Mouse (Mus musculus) forebrain, postnatal 0 days (tissue): ENCODE results near the gene Ap2m1. TPM values are rescaled to one million over a fixed set of nuclear protein-coding genes. Genes with fewer than 3 reads are reported as not detected.
A peak's percentile ranks its signal among the peaks of the same experiment; 100 is the strongest.

Experiments
- ATAC-seq: fragments of 200-750 bp; cut with Nextera tagmentation; 2 replicates; pipeline ENCODE4 v1.8.0; 2017; ENCODE audit warnings: mild to moderate bottlenecking, moderate library complexity
- DNase-seq: peaks from one replicate; pipeline ENCODE4 v3.0.0-alpha.2; 2015
- H3K27ac ChIP-seq: fragments of 300-500 bp; sonication (generic); 2 replicates; pipeline ENCODE4 v1.5.1; 2014; ENCODE audit warnings: low read depth, mild to moderate bottlenecking, antibody characterized with exemption, low read length, moderate library complexity, mixed read lengths
- H3K27me3 ChIP-seq: fragments of 300-500 bp; sonication (generic); 2 replicates; pipeline ENCODE4 v1.6.1; 2014; ENCODE audit warnings: mild to moderate bottlenecking, low read length, mixed read lengths; ENCODE audit not compliant: insufficient read depth
- H3K36me3 ChIP-seq: fragments of 300-500 bp; sonication (generic); 2 replicates; pipeline ENCODE4 v1.6.1; 2014; ENCODE audit warnings: mild to moderate bottlenecking, moderate library complexity; ENCODE audit not compliant: insufficient read depth
- H3K4me1 ChIP-seq: fragments of 300-500 bp; sonication (generic); 2 replicates; pipeline ENCODE4 v1.6.1; 2014; ENCODE audit warnings: antibody characterized with exemption; ENCODE audit not compliant: insufficient read depth
- H3K4me2 ChIP-seq: fragments of 300-500 bp; sonication (generic); 2 replicates; pipeline ENCODE4 v1.6.1; 2014; ENCODE audit warnings: low read depth, mild to moderate bottlenecking, moderate library complexity
- H3K4me3 ChIP-seq: fragments of 300-500 bp; sonication (generic); 2 replicates; pipeline ENCODE4 v1.5.1; 2014; ENCODE audit warnings: low read depth, low read length, mixed read lengths
- H3K9ac ChIP-seq: fragments of 300-500 bp; sonication (generic); 2 replicates; pipeline ENCODE4 v1.6.1; 2014; ENCODE audit warnings: mild to moderate bottlenecking
- H3K9me3 ChIP-seq: fragments of 300-500 bp; sonication (generic); 2 replicates; pipeline ENCODE4 v1.6.1; 2016; ENCODE audit warnings: low read length
- CTCF ChIP-seq: sonication (generic); IDR thresholded peaks from 2 replicates; pipeline ENCODE4 v1.5.1; 2016; ENCODE audit warnings: antibody characterized with exemption, control low read depth, low read depth
- WGBS: fragments of 180-500 bp; shearing (Covaris S2); extraction: QIAGEN DNeasy Blood & Tissue Kit; methylation state at CpG from one replicate; pipeline ENCODE4 v1.1.7; 2014; 5-methylcytosine and 5-hydroxymethylcytosine counted together
- polyA plus RNA-seq: library from polyadenylated mRNA; unstranded; fragments of >200 nt; fragmentation: Nextera tagmentation; extraction: Ambion mirVana; gene quantifications from 2 replicates; pipeline ENCODE4 v1.2.1, GENCODE M21; 2015
- total RNA-seq: library from RNA; depleted of rRNA; stranded (reverse); fragments of >200 nt; gene quantifications from 2 replicates; pipeline ENCODE4 v1.2.3, GENCODE M21; 2014

Gene Ap2m1
- total and polyA plus RNA-seq, 2 experiments from 2014 or later, result 994 to 1,486 TPM

DNA sequence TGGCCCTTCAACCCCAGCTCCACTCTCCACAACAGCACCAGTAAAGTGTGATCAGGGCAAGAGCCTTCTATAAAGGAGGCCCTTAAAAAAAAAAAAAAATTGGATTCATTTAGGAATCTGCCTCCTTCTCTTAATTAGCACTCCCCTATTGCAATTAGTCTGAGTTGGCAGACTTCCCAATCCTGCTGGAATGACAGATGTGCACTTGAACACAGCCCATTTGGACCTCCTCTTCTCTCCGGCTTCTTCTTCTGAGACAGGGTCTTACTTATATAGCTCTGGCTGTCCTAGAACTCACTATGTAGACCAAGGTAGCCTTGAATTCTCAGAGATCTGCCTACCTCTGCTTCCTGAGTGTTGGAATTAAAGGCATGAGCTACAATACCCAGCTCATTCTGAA is 5.9 kb upstream of the Ap2m1 start:
- TF ChIP-seq CTCF, result no peak
- Histone ChIP-seq H3K4me1 (no peaks in the 10 kb centered on the region), H3K4me2 (no peak overlapping the region), H3K27ac (no peak overlapping the region), H3K36me3 (peaks cover 87% of the 10 kb centered on the region), H3K9me3 (no peaks in the 10 kb centered on the region), H3K4me3 (no peak overlapping the region), H3K27me3 (no peaks in the 10 kb centered on the region), H3K9ac (no peak overlapping the region)
- WGBS, result 23% methylated on average over 1 of the region's 1 CpGs
- DNase-seq, result peak; percentile 40
- no peak for ATAC-seq

DNA sequence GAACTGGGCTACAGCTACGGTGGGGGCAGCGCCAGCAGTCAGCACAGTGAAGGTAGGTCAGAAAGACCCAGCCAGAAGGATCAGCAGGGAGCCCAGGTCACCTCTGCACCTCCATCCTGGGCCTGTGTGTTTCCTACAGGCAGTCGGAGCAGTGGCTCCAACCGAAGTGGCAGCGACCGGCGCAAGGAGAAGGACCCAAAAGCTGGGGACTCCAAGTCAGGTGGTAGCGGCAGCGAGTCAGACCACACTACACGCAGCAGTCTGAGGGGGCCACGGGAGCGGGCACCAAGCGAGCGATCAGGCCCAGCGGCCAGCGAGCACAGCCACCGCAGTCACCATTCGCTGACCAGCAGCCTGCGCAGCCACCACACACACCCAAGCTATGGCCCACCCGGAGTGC is 4.3 kb upstream of the Ap2m1 start:
- Histone ChIP-seq H3K4me2 (no peak overlapping the region), H3K9ac (no peak overlapping the region), H3K27me3 (no peaks in the 10 kb centered on the region), H3K4me3 (no peak overlapping the region), H3K27ac (no peak overlapping the region), H3K36me3 (peaks cover 72% of the 10 kb centered on the region), H3K4me1 (no peaks in the 10 kb centered on the region), H3K9me3 (no peaks in the 10 kb centered on the region)
- DNase-seq (no peak), ATAC-seq (no peak)
- TF ChIP-seq CTCF, result no peak
- WGBS, result 96% methylated on average over 20 of the region's 20 CpGs

DNA sequence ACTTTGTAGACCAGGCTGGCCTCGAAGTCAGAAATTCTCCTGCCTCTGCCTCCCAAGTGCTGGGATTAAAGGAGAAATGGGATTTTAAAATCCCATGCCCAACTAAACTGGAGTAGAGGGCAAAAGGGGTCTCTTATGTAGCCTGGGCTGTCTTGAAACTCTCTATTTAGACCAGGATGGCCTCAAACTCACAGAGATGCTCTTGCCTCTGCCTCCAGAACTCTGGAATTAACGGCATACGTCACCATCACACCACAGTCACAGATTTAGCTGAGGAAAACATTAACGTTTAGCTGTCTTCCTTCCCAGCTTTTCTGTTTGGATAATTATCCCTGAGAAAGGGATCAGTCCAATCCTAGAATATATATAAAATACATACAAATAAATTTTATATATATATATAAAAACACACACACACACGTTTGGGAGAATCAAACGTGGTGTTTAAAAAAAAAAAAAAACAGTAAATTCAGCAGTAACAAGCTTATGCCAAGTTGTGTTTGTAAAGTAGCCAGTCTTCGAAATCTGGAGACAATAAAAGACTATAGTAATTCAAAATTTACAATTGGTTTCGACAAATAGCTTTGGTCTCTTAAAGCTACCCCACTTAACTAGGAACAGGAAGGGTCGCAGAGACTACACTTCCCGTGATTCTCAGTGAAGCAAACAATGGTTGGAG is 522 bp upstream of the Ap2m1 start:
- Histone ChIP-seq H3K36me3 (peaks cover 57% of the 10 kb centered on the region), H3K4me3 (0 out of 2 replicates have a peak overlapping the region, but pooled peaks have one; percentile 7), H3K9me3 (no peaks in the 10 kb centered on the region), H3K27me3 (no peaks in the 10 kb centered on the region), H3K4me1 (peaks cover 19% of the 10 kb centered on the region), H3K9ac (no peak overlapping the region), H3K27ac (no peak overlapping the region), H3K4me2 (peak overlapping the region; percentile 29; the same call in 1 of the 2 replicates)
- TF ChIP-seq CTCF, result no peak
- no peak for DNase-seq
- 43% methylated on average over 10 of the region's 10 CpGs for WGBS
- ATAC-seq, result no peak

DNA sequence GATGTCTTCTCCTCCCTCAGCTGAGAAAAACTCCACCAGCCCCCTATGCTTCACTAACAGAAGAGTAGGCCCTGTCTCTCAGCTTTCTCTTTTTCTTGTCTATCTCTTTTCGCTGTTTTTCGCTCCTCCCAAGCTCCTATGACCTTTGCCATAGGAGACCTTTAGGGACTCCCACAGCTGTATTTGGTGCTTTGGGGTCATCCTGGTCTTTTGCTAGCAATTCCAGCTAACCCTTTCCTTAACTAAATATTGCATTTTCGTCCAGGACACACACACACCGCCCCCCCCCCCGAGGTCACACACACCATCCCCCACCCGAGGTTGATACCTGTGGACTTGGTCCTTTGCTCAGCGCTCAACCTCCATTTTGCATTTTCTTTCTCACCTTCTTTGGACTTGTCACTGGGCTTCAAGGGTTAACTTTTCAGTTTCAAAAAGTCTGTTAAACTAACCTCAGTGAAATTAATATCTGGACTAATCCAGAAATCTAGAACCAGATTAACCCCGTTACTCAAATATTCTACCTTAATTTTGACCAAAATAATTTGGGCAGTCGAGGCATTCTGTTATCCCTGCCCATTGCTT is 895 bp downstream of the Ap2m1 start:
- DNase-seq (no peak), ATAC-seq (no peak)
- Histone ChIP-seq H3K9me3 (no peaks in the 10 kb centered on the region), H3K36me3 (peaks cover 58% of the 10 kb centered on the region), H3K4me1 (peaks cover 19% of the 10 kb centered on the region), H3K4me2 (peak overlapping the region; percentile 77), H3K27me3 (no peaks in the 10 kb centered on the region), H3K9ac (peak overlapping the region; percentile 98), H3K4me3 (peak overlapping the region; percentile 78), H3K27ac (peak overlapping the region; percentile 85)
- no peak for TF ChIP-seq CTCF
- WGBS, result 29% methylated on average over 9 of the region's 9 CpGs

DNA sequence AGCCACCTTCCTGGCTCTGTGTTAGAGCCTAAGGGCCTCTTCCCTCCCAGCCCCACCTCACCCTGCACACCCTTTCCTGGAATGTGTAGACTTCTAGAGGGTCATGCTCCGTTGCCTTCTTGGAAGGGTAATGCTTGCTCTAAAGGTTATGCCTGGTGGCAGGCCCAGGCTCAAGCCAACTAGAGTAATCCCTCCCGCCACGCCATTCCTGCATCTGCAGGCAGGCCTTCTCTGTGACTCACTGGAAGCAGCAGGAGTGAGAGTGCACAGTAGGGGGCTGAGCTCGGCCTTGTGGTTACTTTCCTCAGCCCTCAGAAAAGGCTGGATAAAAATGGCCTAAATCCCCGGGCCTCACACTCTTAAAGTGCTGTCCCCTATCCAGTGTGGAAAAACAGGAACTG is 1.8 kb downstream of the Ap2m1 start:
- no peak for TF ChIP-seq CTCF
- Histone ChIP-seq H3K27me3 (no peaks in the 10 kb centered on the region), H3K4me3 (peak overlapping the region; percentile 78; the same call in 1 of the 2 replicates), H3K36me3 (peaks cover 58% of the 10 kb centered on the region), H3K4me1 (peaks cover 19% of the 10 kb centered on the region), H3K9ac (peak overlapping the region; percentile 37), H3K4me2 (peak overlapping the region; percentile 77), H3K9me3 (no peaks in the 10 kb centered on the region), H3K27ac (0 out of 2 replicates have a peak overlapping the region, but pooled peaks have one; percentile 4)
- no peak for DNase-seq
- 9% methylated on average over 5 of the region's 5 CpGs for WGBS
- no peak for ATAC-seq

DNA sequence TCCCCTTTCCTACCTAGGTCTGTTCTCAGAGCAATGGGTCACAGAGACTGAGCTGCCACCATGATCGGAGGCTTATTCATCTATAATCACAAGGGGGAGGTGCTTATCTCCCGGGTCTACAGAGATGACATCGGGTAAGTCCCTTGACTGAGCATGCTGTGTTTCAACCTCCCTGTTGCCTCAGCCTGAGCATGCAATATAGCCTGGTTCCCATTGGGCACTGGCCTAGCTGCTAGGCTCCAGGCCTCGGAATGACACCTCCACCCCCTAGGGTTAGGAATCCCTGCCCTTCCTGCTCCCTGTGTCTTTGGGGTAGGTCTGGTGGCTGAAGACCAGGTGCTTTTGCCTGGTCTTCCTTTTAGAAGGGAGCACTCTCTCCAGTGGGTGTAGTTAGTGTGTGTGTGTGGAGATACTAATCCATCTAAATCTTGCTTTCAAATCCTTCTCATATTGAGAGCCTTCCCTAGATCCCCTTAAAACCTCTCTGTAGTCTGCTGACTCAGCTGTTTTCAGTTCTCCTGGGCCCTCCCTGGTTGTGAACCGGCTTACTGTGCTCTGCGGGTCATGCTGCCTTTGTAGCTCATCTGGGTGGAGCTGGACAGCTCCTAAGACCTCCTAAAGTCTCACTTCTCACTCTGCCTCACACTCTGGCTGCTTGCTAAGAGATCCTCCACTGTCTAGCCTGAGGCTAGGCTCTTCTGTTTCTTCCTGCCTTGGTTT is 2.5 kb downstream of the Ap2m1 start:
- no peak for TF ChIP-seq CTCF
- peak overlapping the region; percentile 37 for H3K9ac ChIP-seq
- 24% methylated on average over 6 of the region's 6 CpGs for WGBS
- no peak for DNase-seq
- peaks cover 19% of the 10 kb centered on the region for H3K4me1 ChIP-seq
- ATAC-seq, result no peak
- no peak overlapping the region for H3K27ac ChIP-seq
- no peaks in the 10 kb centered on the region for H3K9me3 ChIP-seq
- H3K27me3 ChIP-seq, result no peaks in the 10 kb centered on the region
- peak overlapping the region; percentile 78; the same call in 1 of the 2 replicates for H3K4me3 ChIP-seq
- H3K4me2 ChIP-seq, result peak overlapping the region; percentile 77
- H3K36me3 ChIP-seq, result peaks cover 59% of the 10 kb centered on the region

DNA sequence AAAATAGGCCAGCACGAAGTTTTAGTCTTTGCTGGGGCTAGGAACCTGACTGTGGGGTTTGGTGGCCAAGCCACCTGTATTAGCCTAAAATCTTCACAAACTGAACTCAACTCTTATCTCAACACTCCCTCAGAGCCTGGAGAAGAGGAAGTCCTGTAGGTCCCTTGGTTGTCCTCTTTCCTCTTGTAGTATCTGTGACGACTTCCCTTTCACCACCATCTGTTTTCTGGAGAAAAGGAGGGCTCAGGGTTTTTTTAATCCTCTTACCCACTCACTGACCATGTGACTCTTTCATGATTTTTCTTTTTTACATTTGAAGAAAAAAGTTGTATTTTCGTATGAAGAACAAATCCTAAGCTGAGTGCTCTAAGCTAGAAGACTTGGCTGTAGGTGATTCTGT is 4.4 kb downstream of the Ap2m1 start:
- Histone ChIP-seq H3K9ac (no peak overlapping the region), H3K27me3 (no peaks in the 10 kb centered on the region), H3K36me3 (peaks cover 61% of the 10 kb centered on the region), H3K9me3 (no peaks in the 10 kb centered on the region), H3K4me3 (no peak overlapping the region), H3K4me1 (peaks cover 19% of the 10 kb centered on the region), H3K27ac (no peak overlapping the region), H3K4me2 (no peak overlapping the region)
- TF ChIP-seq CTCF, result no peak
- WGBS, result 72% methylated on average over 3 of the region's 3 CpGs
- no peak for DNase-seq
- ATAC-seq, result no peak
